ENCODE assay signal across 10 mouse cellular contexts in genomic region chr9:75778762-75779346, GRCm38 (mm10). TPM values are rescaled to one million over a fixed set of nuclear protein-coding genes. Genes with fewer than 3 reads are reported as not detected.
DNase-seq lines count a peak whose midpoint lies in the region; ATAC-seq and TF ChIP-seq lines count a peak whose summit lies in the region.
"Had no signal": no experiment of that assay in that cellular context is flagged by ENCODE, and none has a peak within 500 bp of the region (broad histone marks: within the 10 kb centered on the region; RNA-seq: fewer than 3 reads in every experiment).

No protein-coding gene starts in this region.

- ATAC-seq in forebrain, embryonic 13.5 days: no peak
- ATAC-seq in liver, embryonic 11.5 days (replicated peaks; ENCODE audit: low FRiP score): no peak
- no peak for ATAC-seq in limb, embryonic 13.5 days (ENCODE audit: low FRiP score, low read depth)
- ATAC-seq in stomach, postnatal 0 days (ENCODE audit: low FRiP score, low TSS enrichment): no peak

- TF ChIP-seq CTCF in stomach, postnatal 0 days (IDR thresholded peaks at IDR 0.05; ENCODE audit: low read depth): no peak

- H3K27ac ChIP-seq in forebrain, embryonic 10.5 days: no peak overlapping the region
- H3K27ac ChIP-seq in forebrain, embryonic 13.5 days: no peak overlapping the region
- H3K27ac ChIP-seq in liver, embryonic 11.5 days (ENCODE audit: low read depth, low read length): no peak overlapping the region
- no peak overlapping the region for H3K27ac ChIP-seq in limb, embryonic 13.5 days
- H3K27ac ChIP-seq in stomach, postnatal 0 days (replicated peaks): no peak overlapping the region
- H3K27ac ChIP-seq in hindbrain, embryonic 10.5 days: no peak overlapping the region
- H3K27ac ChIP-seq: kidney, postnatal 0 days had no signal

- no peak overlapping the region for H3K9ac ChIP-seq in forebrain, embryonic 13.5 days
- H3K9ac ChIP-seq in liver, embryonic 11.5 days (ENCODE audit: low read depth, low read length): no peak overlapping the region
- no peak overlapping the region for H3K9ac ChIP-seq in limb, embryonic 13.5 days
- no peak overlapping the region for H3K9ac ChIP-seq in stomach, postnatal 0 days (ENCODE audit: low read length)

- H3K4me2 ChIP-seq in forebrain, embryonic 13.5 days: no peak overlapping the region
- peak overlapping the region; percentile 38 for H3K4me2 ChIP-seq in liver, embryonic 11.5 days
- peak overlapping the region; percentile 52 for H3K4me2 ChIP-seq in limb, embryonic 13.5 days (replicated peaks)
- peak overlapping the region; percentile 25 for H3K4me2 ChIP-seq in stomach, postnatal 0 days (replicated peaks; ENCODE audit: low read depth)

- 57% methylated on average over 9 of the region's 9 CpGs for WGBS in forebrain, embryonic 10.5 days
- 67% methylated on average over 9 of the region's 9 CpGs for WGBS in forebrain, embryonic 13.5 days
- WGBS in liver, embryonic 11.5 days: 67% methylated on average over 9 of the region's 9 CpGs
- 56% methylated on average over 9 of the region's 9 CpGs for WGBS in limb, embryonic 13.5 days
- 56% methylated on average over 9 of the region's 9 CpGs for WGBS in stomach, postnatal 0 days
- WGBS in hindbrain, embryonic 10.5 days: 67% methylated on average over 9 of the region's 9 CpGs

- peak overlapping the region; percentile 34 for H3K4me3 ChIP-seq in forebrain, embryonic 10.5 days
- no peak overlapping the region for H3K4me3 ChIP-seq in forebrain, embryonic 13.5 days
- H3K4me3 ChIP-seq in liver, embryonic 11.5 days (ENCODE audit: low read depth, low read length): no peak overlapping the region
- H3K4me3 ChIP-seq in limb, embryonic 13.5 days: peak overlapping the region; percentile 32
- H3K4me3 ChIP-seq in stomach, postnatal 0 days (ENCODE audit: low read depth, low read length): peak overlapping the region; percentile 14; the same call in 1 of the 2 replicates
- H3K4me3 ChIP-seq in hindbrain, embryonic 10.5 days: no peak overlapping the region

- H3K4me1 ChIP-seq in forebrain, embryonic 10.5 days: peaks cover 55% of the 10 kb centered on the region
- peaks cover 9% of the 10 kb centered on the region for H3K4me1 ChIP-seq in forebrain, embryonic 13.5 days
- H3K4me1 ChIP-seq in liver, embryonic 11.5 days (replicated peaks; ENCODE audit: control insufficient read depth, insufficient read depth, low read length): no peaks in the 10 kb centered on the region
- H3K4me1 ChIP-seq in limb, embryonic 13.5 days: peaks cover 24% of the 10 kb centered on the region
- H3K4me1 ChIP-seq in stomach, postnatal 0 days (replicated peaks; ENCODE audit: control insufficient read depth, insufficient read depth): no peaks in the 10 kb centered on the region
- H3K4me1 ChIP-seq in hindbrain, embryonic 10.5 days (replicated peaks): peaks cover 17% of the 10 kb centered on the region; the same call in 1 of the 2 replicates

- DNase-seq in forebrain, embryonic 10.5 days (ENCODE audit: extremely low spot score, low spot score): no peak
- DNase-seq in liver, embryonic 11.5 days (ENCODE audit: low spot score): no peak
- no peak for DNase-seq in liver
- no peak for DNase-seq in stomach, postnatal 0 days (ENCODE audit: low spot score)
- DNase-seq in hindbrain, embryonic 10.5 days (ENCODE audit: low spot score): no peak
- DNase-seq: cerebellum, adult 11 months; gastrocnemius, postnatal 36 days had no signal

- no peaks in the 10 kb centered on the region for H3K27me3 ChIP-seq in forebrain, embryonic 10.5 days (ENCODE audit: poor library complexity, severe bottlenecking)
- H3K27me3 ChIP-seq in forebrain, embryonic 13.5 days: no peaks in the 10 kb centered on the region
- no peaks in the 10 kb centered on the region for H3K27me3 ChIP-seq in liver, embryonic 11.5 days (replicated peaks; ENCODE audit: control insufficient read depth, insufficient read depth, low read length)
- 0 out of 2 replicates have a peak, but pooled peaks cover 4% of the 10 kb centered on the region for H3K27me3 ChIP-seq in limb, embryonic 13.5 days
- H3K27me3 ChIP-seq in stomach, postnatal 0 days (ENCODE audit: control insufficient read depth, insufficient read depth, low read length): no peaks in the 10 kb centered on the region
- H3K27me3 ChIP-seq in hindbrain, embryonic 10.5 days (ENCODE audit: insufficient read depth, poor library complexity, severe bottlenecking): no peaks in the 10 kb centered on the region

- H3K36me3 ChIP-seq in forebrain, embryonic 10.5 days (replicated peaks): no peaks in the 10 kb centered on the region
- no peaks in the 10 kb centered on the region for H3K36me3 ChIP-seq in forebrain, embryonic 13.5 days (ENCODE audit: poor library complexity, severe bottlenecking)
- H3K36me3 ChIP-seq in liver, embryonic 11.5 days (ENCODE audit: control insufficient read depth, insufficient read depth, low read length): no peaks in the 10 kb centered on the region
- H3K36me3 ChIP-seq in limb, embryonic 13.5 days: no peaks in the 10 kb centered on the region
- H3K36me3 ChIP-seq in stomach, postnatal 0 days (ENCODE audit: control insufficient read depth, insufficient read depth, low read length): no peaks in the 10 kb centered on the region
- H3K36me3 ChIP-seq in hindbrain, embryonic 10.5 days: no peaks in the 10 kb centered on the region

- no peak for TF ChIP-seq EP300 in stomach, postnatal 0 days (optimal IDR thresholded peaks at IDR 0.05)

- no peaks in the 10 kb centered on the region for H3K9me3 ChIP-seq in forebrain, embryonic 10.5 days
- no peaks in the 10 kb centered on the region for H3K9me3 ChIP-seq in forebrain, embryonic 13.5 days (replicated peaks)
- no peaks in the 10 kb centered on the region for H3K9me3 ChIP-seq in liver, embryonic 11.5 days (ENCODE audit: control insufficient read depth, low read length)
- no peaks in the 10 kb centered on the region for H3K9me3 ChIP-seq in limb, embryonic 13.5 days
- H3K9me3 ChIP-seq in stomach, postnatal 0 days (ENCODE audit: control insufficient read depth, low read length): no peaks in the 10 kb centered on the region
- H3K9me3 ChIP-seq in hindbrain, embryonic 10.5 days: no peaks in the 10 kb centered on the region

RNA-seq across cellular contexts. Expression of gene Bmp5, which starts 3.7 kb away (rescaled TPM):
- polyA plus RNA-seq in forebrain, embryonic 10.5 days (2016; fragmentation: Nextera tagmentation; extraction: Ambion mirVana): 4.6 and 4.7 TPM in 2 replicates
- polyA plus RNA-seq in forebrain, embryonic 13.5 days (2015; fragmentation: Nextera tagmentation; extraction: Ambion mirVana): 1.3 and 2.3 TPM in 2 replicates
- 3.8 and 4.6 TPM in 2 replicates for polyA plus RNA-seq in liver, embryonic 11.5 days (2014; fragmentation: Nextera tagmentation; extraction: Ambion mirVana)
- 10.6 and 13.0 TPM in 2 replicates for polyA plus RNA-seq in limb, embryonic 13.5 days (2015; fragmentation: Nextera tagmentation; extraction: Ambion mirVana)
- polyA plus RNA-seq in stomach, postnatal 0 days (2015; fragmentation: Nextera tagmentation; extraction: Ambion mirVana): 4.2 and 4.6 TPM in 2 replicates
- polyA plus RNA-seq in hindbrain, embryonic 10.5 days (2016; fragmentation: Nextera tagmentation; extraction: Ambion mirVana): 2.1 and 2.9 TPM in 2 replicates

Comparison
In these comparisons a context has a peak if more than half of its experiments do, and no peak if none do; other contexts are left out.
1. H3K4me3 ChIP-seq: peak in forebrain, embryonic 10.5 days (single experiment), limb, embryonic 13.5 days (single experiment) and stomach, postnatal 0 days (single experiment); none in forebrain, embryonic 13.5 days (single experiment), liver, embryonic 11.5 days (single experiment) and hindbrain, embryonic 10.5 days (single experiment).